Mouse (Mus musculus): ENCODE data around the gene Slc29a1. TPM values are rescaled to one million over a fixed set of nuclear protein-coding genes. Genes with fewer than 3 reads are reported as not detected.

The Slc29a1 gene
- total and polyA plus RNA-seq, 3 experiments: 80.3 to 160 (median 84.6) TPM

- intact Hi-C loops (cut with DNase I): no loop called here
- H3K27ac ChIP-seq: no peak overlapping the region
- peak overlapping the region; percentile 19; the same call in 1 of the 2 replicates for H3K9ac ChIP-seq (ENCODE audit: low read depth, low read length)
- H3K27me3 ChIP-seq (ENCODE audit: control insufficient read depth, insufficient read depth, low read length): no peaks in the 10 kb centered on the region
- WGBS: 56% methylated on average over 3 of the region's 3 CpGs
- DNase-seq: peak; percentile 31
- no peak for TF ChIP-seq EP300 (IDR thresholded peaks at IDR 0.05; ENCODE audit: insufficient read depth, low read depth, low read length)
- no peak for TF ChIP-seq POLR2A (IDR thresholded peaks at IDR 0.05; ENCODE audit: insufficient read depth, low read depth, low read length)
- no peak for TF ChIP-seq CTCF (IDR thresholded peaks at IDR 0.05)
- no peaks in the 10 kb centered on the region for H3K79me2 ChIP-seq (replicated peaks; ENCODE audit: control insufficient read depth, insufficient read depth, low read length)
- H3K4me3 ChIP-seq: peak overlapping the region; percentile 89
- H3K4me1 ChIP-seq (ENCODE audit: control insufficient read depth, insufficient read depth, low read length): peaks cover 4% of the 10 kb centered on the region; the same call in 1 of the 2 replicates
- H3K36me3 ChIP-seq (ENCODE audit: control insufficient read depth, insufficient read depth, low read length): no peaks in the 10 kb centered on the region
These were observed 42.7 kb downstream of the Slc29a1 start for GRCm38 (mm10) chr17:45556514-45557245.

DNA sequence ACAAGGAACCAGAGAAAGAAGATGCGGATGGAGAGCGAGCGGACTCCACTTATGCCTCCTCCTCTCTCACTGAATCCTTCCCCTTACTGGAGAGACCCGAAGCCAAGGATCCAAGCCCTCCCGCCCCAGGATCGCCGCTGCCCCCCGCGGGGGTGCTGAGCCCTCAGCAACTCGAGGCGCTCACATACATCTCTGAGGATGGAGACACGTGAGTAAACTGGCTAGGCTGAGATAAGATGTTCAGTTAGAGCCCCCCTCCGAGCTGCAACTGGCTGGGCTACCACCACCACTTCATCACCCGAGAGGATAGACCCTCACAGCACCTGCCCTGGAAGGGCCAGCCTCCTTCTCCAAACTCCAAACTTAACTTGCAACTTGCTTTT lies 43.3 kb downstream of the Slc29a1 start:
- TF ChIP-seq CTCF (IDR thresholded peaks at IDR 0.05) (no peak), EP300 (IDR thresholded peaks at IDR 0.05; ENCODE audit: insufficient read depth, low read depth, low read length) (no peak), POLR2A (IDR thresholded peaks at IDR 0.05; ENCODE audit: insufficient read depth, low read depth, low read length) (no peak)
- H3K4me1 ChIP-seq (ENCODE audit: control insufficient read depth, insufficient read depth, low read length): peaks cover 4% of the 10 kb centered on the region; the same call in 1 of the 2 replicates
- intact Hi-C loops (cut with DNase I): no loop called here
- no peak for DNase-seq
- peak overlapping the region; percentile 47 for H3K27ac ChIP-seq
- H3K27me3 ChIP-seq (ENCODE audit: control insufficient read depth, insufficient read depth, low read length): no peaks in the 10 kb centered on the region
- H3K36me3 ChIP-seq (ENCODE audit: control insufficient read depth, insufficient read depth, low read length): no peaks in the 10 kb centered on the region
- peak overlapping the region; percentile 89 for H3K4me3 ChIP-seq
- WGBS: 4% methylated on average over 14 of the region's 14 CpGs
- no peaks in the 10 kb centered on the region for H3K79me2 ChIP-seq (replicated peaks; ENCODE audit: control insufficient read depth, insufficient read depth, low read length)
- H3K9ac ChIP-seq (ENCODE audit: low read depth, low read length): peak overlapping the region; percentile 66

GRCm38 (mm10) chr17:45555452-45556106 lies 43.8 kb downstream of the Slc29a1 start, which contains the start of gene Nfkbie:
Gene Nfkbie, plus strand, starts transcription at chr17:45555703.
- Histone ChIP-seq H3K27ac (peak within 1 kb of the TSS; percentile 47), H3K4me1 (ENCODE audit: control insufficient read depth, insufficient read depth, low read length) (peaks cover 4% of the 10 kb centered on the region; the same call in 1 of the 2 replicates), H3K27me3 (ENCODE audit: control insufficient read depth, insufficient read depth, low read length) (no peaks in the 10 kb centered on the region), H3K9ac (ENCODE audit: low read depth, low read length) (peak within 1 kb of the TSS; percentile 66), H3K4me3 (peak within 1 kb of the TSS; percentile 89), H3K79me2 (replicated peaks; ENCODE audit: control insufficient read depth, insufficient read depth, low read length) (no peaks in the 10 kb centered on the region), H3K36me3 (ENCODE audit: control insufficient read depth, insufficient read depth, low read length) (no peaks in the 10 kb centered on the region)
- WGBS: under 1% methylated on average over 45 of the region's 45 CpGs
- TF ChIP-seq POLR2A (IDR thresholded peaks at IDR 0.05; ENCODE audit: insufficient read depth, low read depth, low read length) (peak; percentile 74), CTCF (IDR thresholded peaks at IDR 0.05) (no peak)
- intact Hi-C loops (cut with DNase I): loop anchor here (2.0 kb wide), 1 partner anchor 49 kb away; the partner anchor contains the start of gene Aars2
- peak; percentile 95 to 97 for DNase-seq

DNA sequence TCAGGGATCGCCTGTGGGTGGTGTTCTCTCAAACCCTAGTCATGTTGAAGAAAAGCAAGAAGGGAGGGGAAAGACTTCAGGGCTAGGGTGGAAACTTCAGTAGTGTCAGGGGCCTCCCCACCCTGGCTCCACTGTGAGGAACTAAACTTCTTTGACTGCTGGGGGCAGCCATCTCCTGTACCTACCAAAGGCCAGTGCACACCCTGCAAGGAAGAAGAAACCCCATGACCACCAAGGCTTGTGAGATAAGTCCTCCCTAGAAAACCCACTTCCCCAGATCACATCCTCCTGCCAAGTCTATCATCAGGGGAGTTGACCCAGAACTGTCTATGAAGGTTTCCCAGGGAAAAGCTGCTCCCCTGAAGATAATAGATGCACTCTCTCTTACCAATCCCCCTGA lies 45.0 kb downstream of the Slc29a1 start:
- no peak for DNase-seq
- intact Hi-C loops (cut with DNase I): loop anchor here (2.0 kb wide), 1 partner anchor 48 kb away; the partner anchor contains the start of gene Aars2
- Histone ChIP-seq H3K4me3 (no peak overlapping the region), H3K36me3 (ENCODE audit: control insufficient read depth, insufficient read depth, low read length) (no peaks in the 10 kb centered on the region), H3K27ac (no peak overlapping the region), H3K4me1 (ENCODE audit: control insufficient read depth, insufficient read depth, low read length) (peaks cover 4% of the 10 kb centered on the region; the same call in 1 of the 2 replicates), H3K9ac (ENCODE audit: low read depth, low read length) (no peak overlapping the region), H3K27me3 (ENCODE audit: control insufficient read depth, insufficient read depth, low read length) (no peaks in the 10 kb centered on the region), H3K79me2 (replicated peaks; ENCODE audit: control insufficient read depth, insufficient read depth, low read length) (no peaks in the 10 kb centered on the region)
- 45% methylated on average over 1 of the region's 1 CpGs for WGBS
- TF ChIP-seq EP300 (IDR thresholded peaks at IDR 0.05; ENCODE audit: insufficient read depth, low read depth, low read length): no peak
- TF ChIP-seq POLR2A (IDR thresholded peaks at IDR 0.05; ENCODE audit: insufficient read depth, low read depth, low read length): no peak
- no peak for TF ChIP-seq CTCF (IDR thresholded peaks at IDR 0.05)

DNA sequence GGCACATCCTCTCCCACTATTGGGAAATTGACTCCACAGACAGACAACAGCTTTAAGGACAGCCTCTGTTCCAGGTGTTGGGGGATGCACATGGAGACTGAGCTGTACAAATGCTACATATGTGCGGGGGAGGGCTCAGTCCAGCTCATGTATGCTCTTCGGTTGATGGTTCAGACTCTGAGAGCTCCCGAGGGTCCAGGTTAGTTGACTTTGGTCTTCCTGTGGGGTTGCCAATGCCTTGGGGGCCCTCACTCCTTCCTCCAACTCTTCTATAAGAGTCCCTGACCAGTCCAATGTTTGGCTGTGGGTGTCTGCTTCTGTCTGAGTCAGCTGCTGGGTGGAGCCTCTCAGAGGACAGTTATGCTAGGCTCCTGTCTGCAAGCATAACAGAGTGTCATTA lies 46.3 kb downstream of the Slc29a1 start:
- Histone ChIP-seq H3K9ac (ENCODE audit: low read depth, low read length) (no peak overlapping the region), H3K79me2 (replicated peaks; ENCODE audit: control insufficient read depth, insufficient read depth, low read length) (no peaks in the 10 kb centered on the region), H3K27me3 (ENCODE audit: control insufficient read depth, insufficient read depth, low read length) (peaks cover 7% of the 10 kb centered on the region), H3K4me1 (ENCODE audit: control insufficient read depth, insufficient read depth, low read length) (peaks cover 4% of the 10 kb centered on the region; the same call in 1 of the 2 replicates), H3K27ac (no peak overlapping the region), H3K36me3 (ENCODE audit: control insufficient read depth, insufficient read depth, low read length) (no peaks in the 10 kb centered on the region), H3K4me3 (no peak overlapping the region)
- WGBS: 79% methylated on average over 3 of the region's 3 CpGs
- intact Hi-C loops (cut with DNase I): no loop called here
- DNase-seq: no peak
- no peak for TF ChIP-seq POLR2A (IDR thresholded peaks at IDR 0.05; ENCODE audit: insufficient read depth, low read depth, low read length)
- TF ChIP-seq EP300 (IDR thresholded peaks at IDR 0.05; ENCODE audit: insufficient read depth, low read depth, low read length): no peak
- TF ChIP-seq CTCF (IDR thresholded peaks at IDR 0.05): no peak
